Mouse (Mus musculus) thymus, postnatal 10 days (tissue): Measurements from ENCODE around the gene Stac2.
A peak's percentile ranks its signal among the peaks of the same experiment; 100 is the strongest.

Experiments used
- DNase-seq, 2 experiments: peaks; one replicate each; pipeline ENCODE4 v3.0.0; 2021; ENCODE audit warnings: low spot score in 2 of 2

Gene Stac2

GRCm38 (mm10) chr11:97997387-97997960, 55.8 kb downstream of the Stac2 start:
- no peak for DNase-seq

DNA sequence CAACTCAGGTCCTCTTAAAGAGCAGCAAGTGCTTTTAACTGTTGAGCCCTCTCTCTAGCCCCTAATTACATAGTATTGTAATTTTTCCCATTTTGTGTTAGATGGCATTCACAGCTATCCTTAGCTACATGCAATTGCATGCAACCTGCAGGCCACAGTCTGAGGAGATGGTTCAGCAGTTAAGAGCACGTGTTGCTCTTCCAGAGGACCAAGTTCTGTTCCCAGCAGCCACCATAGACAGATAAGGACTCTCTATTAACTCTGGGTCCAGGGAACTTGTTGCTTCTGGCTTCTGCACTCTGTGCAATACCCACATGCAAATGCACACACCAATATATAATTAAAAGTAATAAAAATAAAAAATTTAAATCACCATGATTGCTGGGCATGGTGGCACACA, 56.6 kb downstream of the Stac2 start:
- no peak for DNase-seq

DNA sequence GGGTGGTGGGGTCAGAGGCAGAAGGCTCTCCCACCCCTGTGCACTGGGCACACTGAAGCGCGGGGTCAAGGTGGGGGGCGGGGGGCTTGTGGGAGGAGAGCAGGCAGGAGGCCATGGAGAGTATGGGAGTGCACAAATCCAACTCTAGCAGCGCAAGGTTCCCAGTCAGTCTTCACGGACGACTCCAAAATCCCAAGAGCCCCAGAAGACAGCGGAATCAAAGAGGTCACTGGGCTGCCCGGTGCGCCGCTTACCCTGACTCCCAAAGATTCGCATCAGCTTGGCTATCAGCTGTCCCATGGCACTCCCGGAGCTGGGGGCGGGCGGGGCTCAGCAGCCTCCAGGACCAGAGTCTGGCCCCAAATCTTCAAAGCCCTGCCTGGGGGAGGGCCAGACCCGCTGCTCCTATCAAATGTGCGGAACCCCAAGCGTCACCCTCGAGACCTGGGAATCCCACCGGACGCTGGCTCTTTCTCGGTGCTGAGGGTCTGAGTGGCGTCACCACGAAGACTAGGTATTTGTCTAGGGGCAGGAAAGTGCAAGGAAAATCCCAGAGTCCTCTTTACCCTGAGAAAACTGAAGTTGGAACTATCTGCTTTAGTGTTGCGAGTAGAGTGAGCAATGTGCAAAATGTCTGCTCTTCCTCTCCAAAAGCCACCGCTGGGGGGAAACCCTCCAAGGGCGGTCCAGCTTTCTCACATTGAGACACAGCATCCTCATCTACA, 57.5 kb downstream of the Stac2 start, which contains the start of gene Arl5c:
Gene Arl5c, minus strand, starts transcription at position 618 of the 725 bp plus-strand sequence.
- DNase-seq = peak; percentile 78 to 85

DNA sequence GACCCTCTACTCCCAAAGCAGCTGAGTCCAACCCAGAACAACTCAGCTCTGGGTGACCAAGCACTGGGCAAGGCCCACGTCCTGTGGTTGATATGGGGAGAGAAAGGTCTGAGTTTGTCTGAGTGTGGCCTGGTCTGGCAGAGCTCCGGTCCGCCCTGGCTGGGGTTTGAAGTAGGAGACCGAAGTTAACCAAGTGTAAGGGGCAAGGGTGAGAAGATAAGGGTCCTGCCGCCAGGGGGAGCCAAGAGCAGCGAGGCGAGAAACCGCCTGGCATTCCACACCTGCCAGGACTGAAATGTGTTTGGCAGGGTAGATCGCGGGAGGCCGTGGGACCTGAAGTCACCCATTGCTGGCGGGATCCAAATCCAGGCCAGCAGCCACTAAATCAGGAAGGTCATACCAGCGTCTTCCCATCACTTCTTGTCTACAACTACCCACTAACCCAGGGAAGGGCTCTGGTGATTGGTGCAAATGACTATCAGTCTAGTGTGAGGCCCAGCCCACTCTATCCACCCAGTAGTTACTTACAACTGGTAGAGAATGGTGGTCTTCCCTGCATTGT, 58.6 kb downstream of the Stac2 start:
- peak; percentile 89 to 98 for DNase-seq

DNA sequence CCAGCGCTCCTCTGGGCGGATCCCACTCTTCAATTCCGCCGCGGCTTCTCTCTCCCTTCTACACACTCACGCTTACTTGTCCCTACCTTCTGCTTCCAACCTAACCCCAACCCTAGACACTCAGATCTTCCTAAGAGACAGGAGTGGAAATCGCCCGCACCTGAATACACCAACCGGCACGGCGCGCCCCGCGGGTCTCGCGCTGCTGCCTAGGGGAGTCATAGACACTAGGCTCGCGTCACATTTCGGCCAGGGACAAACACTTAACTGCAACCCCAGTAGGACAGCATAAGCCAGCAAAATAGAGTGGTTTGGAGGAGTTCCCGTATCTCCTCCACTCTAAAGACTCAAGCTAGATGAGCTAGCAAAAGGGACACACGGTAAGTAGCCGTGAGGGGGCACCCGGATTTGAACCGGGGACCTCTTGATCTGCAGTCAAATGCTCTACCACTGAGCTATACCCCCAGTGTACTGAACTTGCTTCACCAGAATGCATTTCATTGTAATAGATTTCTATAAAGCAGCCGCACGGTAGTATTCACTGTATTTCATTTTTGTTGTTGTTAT, 64.6 kb downstream of the Stac2 start:
- peak; percentile 83 to 89 for DNase-seq

DNA sequence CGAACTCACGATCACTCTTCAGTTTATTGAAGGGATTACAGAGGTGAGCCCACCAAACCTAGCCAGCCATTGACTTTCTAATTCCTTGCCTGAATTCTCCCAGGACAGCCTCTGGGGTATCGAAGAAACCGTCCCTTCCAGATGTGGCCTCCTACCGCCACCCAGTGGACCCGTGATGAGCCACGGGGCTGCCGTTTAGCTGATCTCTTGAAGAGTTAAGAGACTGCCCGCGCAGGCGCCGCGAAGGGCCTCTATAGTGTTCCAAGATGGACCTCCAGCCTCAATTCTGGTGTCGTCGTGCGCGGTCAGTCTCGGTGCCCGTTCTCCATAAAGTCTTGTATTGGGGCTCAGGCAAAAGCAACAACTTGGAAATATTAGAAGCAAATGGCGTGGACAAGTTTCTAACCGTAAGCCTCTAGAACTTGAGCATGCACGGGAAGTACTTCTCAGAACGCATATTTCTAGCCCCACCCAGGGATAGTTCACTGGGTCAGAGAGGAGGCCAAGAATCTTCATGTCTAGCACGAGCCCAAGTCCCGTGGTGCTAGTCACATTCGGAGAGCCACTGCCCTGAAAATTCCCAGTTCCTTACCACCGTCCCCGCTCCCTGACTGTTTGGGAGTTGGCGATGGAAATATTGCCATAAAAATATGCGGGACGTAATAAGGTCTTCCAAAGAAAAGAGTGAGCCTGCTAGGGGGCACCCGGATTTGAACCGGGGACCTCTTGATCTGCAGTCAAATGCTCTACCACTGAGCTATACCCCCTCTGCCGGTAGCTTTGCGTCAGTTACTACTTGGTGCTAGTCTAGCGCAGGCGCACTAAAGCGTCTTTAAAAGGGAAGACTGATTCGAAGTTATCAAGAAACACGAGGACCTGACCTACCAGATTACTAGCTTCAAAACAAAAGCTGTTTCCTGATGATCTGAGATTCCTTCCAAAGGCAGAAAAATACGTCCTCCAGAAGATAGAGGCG, 65.4 kb downstream of the Stac2 start:
- peak; percentile 89 to 96 for DNase-seq

- no peak for DNase-seq
Observed at GRCm38 (mm10) chr11:97986738-97987465, 66.4 kb downstream of the Stac2 start.
